Mouse (Mus musculus) heart, adult 2 months (tissue): ENCODE measurements around the gene Tdrkh. TPM values are rescaled to one million over a fixed set of nuclear protein-coding genes. Genes with fewer than 3 reads are reported as not detected.

Source experiments
- DNase-seq, 2 experiments: peaks; one replicate each; pipeline ENCODE4 v3.0.0; 2021
- H3K27ac ChIP-seq: fragments of 200-600 bp; 2 replicates; pipeline ENCODE4 v1.8.1; 2022
- H3K27me3 ChIP-seq: fragments of 200-500 bp; 2 replicates; pipeline ENCODE4 v1.6.1; 2012; ENCODE audit warnings: mild to moderate bottlenecking, low read length, inconsistent platforms, mixed read lengths; ENCODE audit not compliant: control insufficient read depth, insufficient read depth
- H3K36me3 ChIP-seq: fragments of 200-500 bp; 2 replicates; pipeline ENCODE4 v1.6.1; 2012; ENCODE audit warnings: low read length, inconsistent platforms; ENCODE audit not compliant: control insufficient read depth, insufficient read depth
- H3K4me1 ChIP-seq: fragments of 200-500 bp; 2 replicates; pipeline ENCODE4 v1.6.1; 2011; ENCODE audit warnings: low read length; ENCODE audit not compliant: control insufficient read depth, insufficient read depth
- H3K4me3 ChIP-seq: fragments of 200-600 bp; 2 replicates; pipeline ENCODE4 v1.8.1; 2022
- H3K79me2 ChIP-seq: fragments of 200-500 bp; replicated peaks from 2 replicates; pipeline ENCODE4 v1.6.1; 2012; ENCODE audit warnings: mild to moderate bottlenecking, inconsistent platforms, low read length, moderate library complexity, mixed read lengths; ENCODE audit not compliant: control insufficient read depth, insufficient read depth
- H3K9ac ChIP-seq: fragments of 200-500 bp; 2 replicates; pipeline ENCODE4 v1.6.1; 2012; ENCODE audit warnings: low read depth, mild to moderate bottlenecking, control low read depth, inconsistent platforms, low read length, mixed read lengths
- CTCF ChIP-seq: fragments of 200-600 bp; IDR thresholded peaks from 2 replicates; pipeline ENCODE4 v1.8.1; 2022; ENCODE audit warnings: antibody characterized with exemption, mild to moderate bottlenecking, moderate library complexity
- EP300 ChIP-seq: fragments of 200-500 bp; IDR thresholded peaks from 2 replicates; pipeline ENCODE4 v1.6.1; 2011; ENCODE audit warnings: low read depth, low read length, control low read depth; ENCODE audit not compliant: insufficient read depth
- POLR2A ChIP-seq: fragments of 200-500 bp; IDR thresholded peaks from 2 replicates; pipeline ENCODE4 v1.6.1; 2011; ENCODE audit warnings: mild to moderate bottlenecking, low read depth, low read length, control low read depth; ENCODE audit not compliant: insufficient read depth
- WGBS: fragments of 180-500 bp; shearing (Covaris S2); methylation state at CpG from one replicate; pipeline ENCODE4 v1.1.7; 2018; 5-methylcytosine and 5-hydroxymethylcytosine counted together
- intact Hi-C: fragments of 180-260 bp; cut with DNase I; formaldehyde crosslinking; loops from one replicate; pipeline ENCODE4 v1.15.1; 2025
- polyA plus RNA-seq: library from polyadenylated mRNA; depleted of rRNA; stranded (reverse); fragments of >200 nt; gene quantifications from 2 replicates; pipeline ENCODE4 v1.2.3, GENCODE M21; 2012
- total RNA-seq, 2 experiments: library from RNA; stranded (reverse); gene quantifications; 2 replicates each; pipeline ENCODE4 v1.2.3; 2021

Tdrkh gene
- total and polyA plus RNA-seq, 3 experiments: 0.64 to 4.9 (median 3.9) TPM

DNA sequence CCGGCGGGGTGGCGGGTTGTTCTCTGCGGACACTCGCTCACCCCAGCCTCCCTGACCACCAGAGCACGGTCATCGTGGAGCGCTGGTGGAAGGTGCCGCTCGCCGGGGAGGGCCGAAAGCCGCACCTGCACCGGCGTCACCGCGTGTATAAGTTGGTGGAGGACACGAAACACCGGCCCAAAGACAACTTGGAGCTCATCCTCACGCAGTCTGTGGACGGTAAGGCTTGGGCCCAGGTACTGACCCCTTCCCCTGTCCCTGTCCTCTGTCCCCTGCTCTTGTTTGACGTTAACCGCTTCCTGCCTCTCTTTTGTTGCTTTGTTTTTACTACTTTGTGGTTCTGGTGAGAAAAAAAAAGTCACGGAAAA is 30.5 kb downstream of the Tdrkh start, which contains the start of gene Oaz3:
TSS of gene Oaz3 (minus strand) at position 319 of the 368 bp plus-strand sequence.
- under 1% methylated on average over 24 of the region's 24 CpGs for WGBS
- Histone ChIP-seq H3K36me3 (peaks cover 2% of the 10 kb centered on the region; the same call in 1 of the 2 replicates), H3K9ac (peak within 1 kb of the TSS; percentile 99), H3K4me3 (peak within 1 kb of the TSS; percentile 94), H3K79me2 (0 out of 2 replicates have a peak, but pooled peaks cover 1% of the 10 kb centered on the region), H3K4me1 (peaks cover 1% of the 10 kb centered on the region), H3K27me3 (0 out of 2 replicates have a peak, but pooled peaks cover 3% of the 10 kb centered on the region), H3K27ac (peak within 1 kb of the TSS; percentile 85)
- no peak for DNase-seq
- TF ChIP-seq POLR2A: no peak
- no peak for TF ChIP-seq CTCF
- TF ChIP-seq EP300: no peak
- intact Hi-C loops: loop anchor here (2.0 to 10.0 kb wide), 2 partner anchors 71 to 129 kb away; partner anchors contain the start of genes Rorc and Them4

DNA sequence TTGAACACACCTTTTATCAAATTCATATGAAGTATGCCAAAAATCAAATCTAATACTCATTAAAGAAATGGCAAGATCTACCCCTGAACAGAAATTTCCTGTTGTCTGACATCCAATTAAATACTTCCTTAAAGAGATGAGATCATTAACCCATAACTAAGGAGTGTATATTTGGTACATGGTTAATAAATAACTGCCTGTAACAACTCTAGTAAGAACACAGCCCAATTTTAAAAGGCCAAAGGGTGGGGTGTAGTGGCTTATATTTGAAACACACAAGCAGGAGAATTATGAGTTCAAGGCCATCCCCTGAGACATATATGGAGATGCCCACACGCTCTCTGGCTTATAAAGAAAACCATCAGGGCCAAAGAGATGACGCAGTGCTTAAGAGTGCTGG is 36.3 kb downstream of the Tdrkh start:
- Histone ChIP-seq H3K4me3 (no peak overlapping the region), H3K4me1 (no peaks in the 10 kb centered on the region), H3K27ac (no peak overlapping the region), H3K9ac (no peak overlapping the region), H3K36me3 (peaks cover 4% of the 10 kb centered on the region; the same call in 1 of the 2 replicates), H3K27me3 (no peaks in the 10 kb centered on the region), H3K79me2 (no peaks in the 10 kb centered on the region)
- WGBS: 92% methylated on average over 2 of the region's 2 CpGs
- DNase-seq: no peak
- intact Hi-C loops: loop anchor here (10.0 kb wide), 1 partner anchor 135 kb away; the partner anchor contains the start of gene Them4
- no peak for TF ChIP-seq CTCF
- no peak for TF ChIP-seq POLR2A
- no peak for TF ChIP-seq EP300

DNA sequence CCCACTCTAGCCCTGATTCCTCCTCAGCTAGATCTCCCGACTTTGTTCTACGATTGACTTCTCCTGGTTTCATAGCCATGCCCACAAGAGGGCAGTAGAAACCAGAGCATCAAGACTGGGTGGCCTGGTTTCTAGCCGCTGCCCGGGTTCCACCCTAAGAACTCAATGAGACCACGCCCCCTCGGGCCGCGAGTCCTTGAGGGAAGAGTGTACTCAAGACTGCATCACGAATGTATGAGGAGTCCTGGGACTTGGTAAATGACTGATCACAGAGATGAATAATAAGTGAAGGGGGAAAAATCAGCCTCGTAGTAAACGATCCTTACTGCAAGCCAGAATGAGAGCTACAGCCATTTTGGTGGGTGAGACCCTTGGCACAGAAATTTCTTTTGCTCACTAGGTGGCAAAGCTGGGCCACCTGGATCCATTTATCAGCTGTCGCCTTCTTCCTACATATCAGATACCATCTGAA is 43.5 kb downstream of the Tdrkh start:
- WGBS: 2% methylated on average over 12 of the region's 12 CpGs
- H3K27me3 ChIP-seq: no peaks in the 10 kb centered on the region
- intact Hi-C loops: loop anchor here (1.0 to 10.0 kb wide), 5 partner anchors 46 to 388 kb away; partner anchors contain the start of gene Snx27
- no peaks in the 10 kb centered on the region for H3K4me1 ChIP-seq
- no peak overlapping the region for H3K27ac ChIP-seq
- no peaks in the 10 kb centered on the region for H3K36me3 ChIP-seq
- H3K9ac ChIP-seq: no peak overlapping the region
- no peak overlapping the region for H3K4me3 ChIP-seq
- H3K79me2 ChIP-seq: no peaks in the 10 kb centered on the region
- TF ChIP-seq POLR2A (no peak), CTCF (peak; percentile 93), EP300 (peak; percentile 47; the same call in 1 of the 2 replicates)
- peak; percentile 68 to 78 for DNase-seq

DNA sequence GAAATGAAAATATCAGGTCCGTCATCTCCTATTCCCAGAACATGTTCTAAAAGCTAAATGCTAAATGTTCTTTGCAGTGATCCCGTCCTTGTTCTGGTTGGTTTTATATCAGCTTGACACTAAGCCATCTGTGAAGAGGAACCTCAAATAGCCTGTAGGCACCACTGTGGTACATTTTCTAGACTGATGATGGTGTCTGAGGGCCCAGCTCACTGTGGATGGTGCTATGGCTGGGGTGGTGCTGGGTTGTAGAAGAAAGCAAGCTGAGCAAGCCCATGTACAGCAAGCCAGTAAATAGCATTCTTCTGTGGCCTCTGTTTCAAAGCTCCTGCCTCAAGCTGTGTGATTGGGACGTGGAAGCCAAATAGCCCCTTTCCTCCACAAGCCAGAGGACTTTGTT is 44.0 kb downstream of the Tdrkh start:
- DNase-seq: no peak
- H3K9ac ChIP-seq: no peak overlapping the region
- H3K27ac ChIP-seq: no peak overlapping the region
- no peaks in the 10 kb centered on the region for H3K36me3 ChIP-seq
- no peaks in the 10 kb centered on the region for H3K79me2 ChIP-seq
- H3K27me3 ChIP-seq: no peaks in the 10 kb centered on the region
- H3K4me3 ChIP-seq: no peak overlapping the region
- no peaks in the 10 kb centered on the region for H3K4me1 ChIP-seq
- intact Hi-C loops: loop anchor here (5.0 to 10.0 kb wide), 3 partner anchors 90 to 388 kb away; partner anchors contain the start of gene Snx27
- WGBS: 78% methylated on average over 3 of the region's 3 CpGs
- TF ChIP-seq POLR2A: no peak

DNA sequence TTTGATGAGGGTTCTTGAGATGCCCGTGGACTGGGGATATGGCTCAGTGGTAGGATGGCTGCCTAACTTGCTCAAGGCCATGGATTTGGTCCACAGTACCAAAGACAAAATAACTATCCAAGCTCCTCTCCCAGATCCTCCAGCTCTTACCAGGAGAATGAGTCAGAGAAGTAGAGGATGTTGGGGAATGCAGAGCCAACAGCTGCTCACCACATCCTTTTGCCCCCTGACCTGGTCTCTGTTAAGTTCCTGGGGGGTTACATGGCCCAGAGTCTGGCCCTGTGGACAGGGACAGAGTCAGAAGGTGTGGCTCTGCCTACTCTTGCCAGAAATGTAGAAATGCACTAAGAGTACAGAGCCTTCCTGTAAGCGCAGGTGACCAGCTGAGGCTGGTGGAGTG is 46.8 kb downstream of the Tdrkh start:
- Histone ChIP-seq H3K4me1 (no peaks in the 10 kb centered on the region), H3K4me3 (no peak overlapping the region), H3K36me3 (no peaks in the 10 kb centered on the region), H3K9ac (no peak overlapping the region), H3K79me2 (no peaks in the 10 kb centered on the region), H3K27ac (no peak overlapping the region), H3K27me3 (no peaks in the 10 kb centered on the region)
- WGBS: 86% methylated on average over 2 of the region's 2 CpGs
- TF ChIP-seq POLR2A: no peak
- no peak for TF ChIP-seq CTCF
- no peak for TF ChIP-seq EP300
- intact Hi-C loops: loop anchor here (5.0 to 10.0 kb wide), 3 partner anchors 93 to 385 kb away; partner anchors contain the start of gene Snx27
- DNase-seq: no peak

DNA sequence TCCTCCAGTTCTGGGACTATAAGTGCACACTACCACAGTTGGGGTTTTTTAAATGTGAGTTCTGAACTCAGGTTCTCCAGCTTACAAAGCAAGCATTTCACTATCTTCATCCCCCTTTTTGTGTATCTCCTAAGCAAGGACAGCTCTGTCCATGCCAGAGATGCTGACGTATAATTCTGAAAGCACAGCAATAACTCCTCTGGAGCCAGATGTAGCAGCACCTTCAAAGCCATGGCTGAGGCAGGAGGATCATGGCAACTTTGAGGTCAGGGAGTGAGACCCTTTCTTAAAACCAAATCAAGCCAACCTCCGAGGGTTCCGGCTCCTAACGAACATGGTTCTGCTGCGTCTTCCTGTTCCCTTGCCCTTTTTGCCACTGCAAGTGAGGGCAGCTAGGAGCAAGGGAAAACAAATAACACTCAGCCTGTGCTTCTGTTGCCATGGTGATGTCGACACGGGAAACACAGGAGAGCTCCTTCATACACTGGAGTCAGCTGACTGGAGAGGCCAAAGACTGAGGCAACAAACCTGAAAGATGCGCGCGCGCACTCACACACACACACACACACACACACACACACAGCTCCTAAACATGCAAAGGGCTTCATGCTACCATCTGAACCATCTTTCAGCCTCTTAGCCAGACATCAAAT is 51.0 kb downstream of the Tdrkh start:
- no peak for TF ChIP-seq CTCF
- TF ChIP-seq EP300: no peak
- no peak for TF ChIP-seq POLR2A
- H3K4me1 ChIP-seq: no peaks in the 10 kb centered on the region
- no peak overlapping the region for H3K9ac ChIP-seq
- intact Hi-C loops: no loop called here
- no peak overlapping the region for H3K27ac ChIP-seq
- no peaks in the 10 kb centered on the region for H3K27me3 ChIP-seq
- H3K79me2 ChIP-seq: no peaks in the 10 kb centered on the region
- WGBS: 57% methylated on average over 11 of the region's 11 CpGs
- no peak overlapping the region for H3K4me3 ChIP-seq
- H3K36me3 ChIP-seq: no peaks in the 10 kb centered on the region
- DNase-seq: no peak
